Mouse (Mus musculus): ENCODE data around the gene Cdhr1. TPM values are rescaled to one million over a fixed set of nuclear protein-coding genes. Genes with fewer than 3 reads are reported as not detected.
A peak's percentile ranks its signal among the peaks of the same experiment; 100 is the strongest.
"Not testable (repeated sequence)": the region's sequence is repeated elsewhere in the genome, so short reads cannot be mapped to it uniquely, and the experiment has no call there.

Cdhr1 gene
- polyA plus RNA-seq (2016; fragmentation: Nextera tagmentation; extraction: Ambion mirVana) = 2.3 and 2.9 TPM in 2 replicates

DNA sequence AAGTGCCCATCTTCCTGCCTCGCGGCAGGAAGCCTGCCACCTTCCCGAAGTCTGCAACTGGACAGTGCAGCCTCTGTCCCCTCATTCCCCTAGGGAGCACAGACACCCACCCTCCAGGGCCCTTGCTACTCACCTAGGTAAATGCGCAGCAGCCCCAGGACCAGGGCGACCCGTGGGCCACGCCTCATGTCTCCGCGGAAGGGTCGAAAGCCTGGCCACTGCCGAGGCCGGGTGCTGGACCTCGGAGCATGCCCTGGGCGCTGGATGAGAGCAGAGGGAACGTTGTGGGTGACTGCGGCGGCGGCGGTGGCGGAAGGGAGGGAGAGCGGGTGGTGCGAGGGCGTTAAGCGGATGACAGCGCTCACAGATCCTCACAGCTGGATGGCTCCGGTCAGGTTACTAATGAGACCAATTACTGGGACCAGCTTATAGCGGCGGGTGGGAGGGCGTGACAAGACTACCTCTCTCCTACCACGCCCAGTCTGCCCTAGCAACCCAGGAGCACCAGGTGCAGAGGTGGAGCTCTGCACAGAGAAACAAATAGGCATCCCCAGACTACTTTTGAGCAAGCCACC, at the start of gene Cdhr1:
Gene Cdhr1 (minus strand): TSS at position 392 of the 575 bp plus-strand sequence.
- Histone ChIP-seq H3K27ac (no peak within 1 kb of the TSS), H3K9me3 (no peaks in the 10 kb centered on the region), H3K4me2 (replicated peaks) (peak within 1 kb of the TSS; percentile 55), H3K9ac (peak within 1 kb of the TSS; percentile 45; the same call in 1 of the 2 replicates), H3K4me1 (peaks cover 9% of the 10 kb centered on the region; the same call in 1 of the 2 replicates), H3K27me3 (peaks cover 30% of the 10 kb centered on the region), H3K36me3 (no peaks in the 10 kb centered on the region), H3K4me3 (peak within 1 kb of the TSS; percentile 30)
- under 1% methylated on average over 29 of the region's 30 CpGs for WGBS
- ATAC-seq (ENCODE audit: insufficient number of reproducible peaks, insufficient read depth, low FRiP score, low TSS enrichment) = peak; percentile 70

GRCm38 (mm10) chr14:37139051-37139710, 41.0 kb upstream of the Cdhr1 start:
- Histone ChIP-seq H3K4me3 (no peak overlapping the region), H3K9me3 (no peaks in the 10 kb centered on the region), H3K4me2 (replicated peaks) (no peak overlapping the region), H3K9ac (no peak overlapping the region), H3K4me1 (0 out of 2 replicates have a peak, but pooled peaks cover 1% of the 10 kb centered on the region), H3K27me3 (no peaks in the 10 kb centered on the region), H3K36me3 (no peaks in the 10 kb centered on the region), H3K27ac (no peak overlapping the region)
- 67% methylated on average over 8 of the region's 8 CpGs for WGBS
- ATAC-seq (ENCODE audit: insufficient number of reproducible peaks, insufficient read depth, low FRiP score, low TSS enrichment) = no peak

GRCm38 (mm10) chr14:37137596-37137995, 39.4 kb upstream of the Cdhr1 start:
- 83% methylated on average over 3 of the region's 3 CpGs for WGBS
- H3K27ac ChIP-seq; H3K9ac ChIP-seq; ATAC-seq (ENCODE audit: insufficient number of reproducible peaks, insufficient read depth, low FRiP score, low TSS enrichment); H3K9me3 ChIP-seq; H3K4me3 ChIP-seq; H3K36me3 ChIP-seq; H3K4me1 ChIP-seq; H3K27me3 ChIP-seq; H3K4me2 ChIP-seq (replicated peaks): not testable (repeated sequence)

GRCm38 (mm10) chr14:37136110-37136509, 38.0 kb upstream of the Cdhr1 start:
- no peak overlapping the region for H3K9ac ChIP-seq
- WGBS = 75% methylated on average over 4 of the region's 4 CpGs
- ATAC-seq (ENCODE audit: insufficient number of reproducible peaks, insufficient read depth, low FRiP score, low TSS enrichment) = no peak

DNA sequence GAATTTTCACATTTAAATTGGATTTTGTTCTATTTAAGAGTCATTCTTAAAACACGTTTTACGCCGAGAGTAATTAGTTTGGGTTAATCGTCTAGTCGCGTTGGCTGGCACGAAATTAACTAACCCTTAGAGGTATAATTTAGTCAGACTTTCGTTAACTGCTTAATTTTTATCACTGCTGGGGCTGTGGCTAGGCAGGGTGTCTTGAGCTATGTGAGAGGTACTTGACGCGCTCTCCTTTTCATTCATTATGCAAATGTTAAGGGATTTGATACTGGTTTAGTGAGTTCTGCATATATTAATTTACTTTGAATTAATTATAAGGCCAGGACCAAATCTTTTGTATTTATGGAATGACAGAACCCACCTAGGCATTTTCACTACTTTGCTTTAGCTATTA, 37.5 kb upstream of the Cdhr1 start:
- H3K4me1 ChIP-seq = 0 out of 2 replicates have a peak, but pooled peaks cover 3% of the 10 kb centered on the region
- H3K9me3 ChIP-seq = no peaks in the 10 kb centered on the region
- WGBS = 3% methylated on average over 10 of the region's 10 CpGs
- H3K4me3 ChIP-seq = peak overlapping the region; percentile 94
- H3K4me2 ChIP-seq (replicated peaks) = peak overlapping the region; percentile 59
- H3K27ac ChIP-seq = no peak overlapping the region
- peak overlapping the region; percentile 40; the same call in 1 of the 2 replicates for H3K9ac ChIP-seq
- peaks cover 8% of the 10 kb centered on the region for H3K36me3 ChIP-seq
- no peak for ATAC-seq (ENCODE audit: insufficient number of reproducible peaks, insufficient read depth, low FRiP score, low TSS enrichment)
- H3K27me3 ChIP-seq = no peaks in the 10 kb centered on the region

More at GRCm38 (mm10) chr14:37136110-37136509, 38.0 kb upstream of the Cdhr1 start:
- Histone ChIP-seq H3K4me1 (0 out of 2 replicates have a peak, but pooled peaks cover 3% of the 10 kb centered on the region), H3K36me3 (peaks cover 5% of the 10 kb centered on the region), H3K27ac (no peak overlapping the region), H3K4me2 (replicated peaks) (no peak overlapping the region), H3K9me3 (no peaks in the 10 kb centered on the region), H3K27me3 (no peaks in the 10 kb centered on the region), H3K4me3 (no peak overlapping the region)

DNA sequence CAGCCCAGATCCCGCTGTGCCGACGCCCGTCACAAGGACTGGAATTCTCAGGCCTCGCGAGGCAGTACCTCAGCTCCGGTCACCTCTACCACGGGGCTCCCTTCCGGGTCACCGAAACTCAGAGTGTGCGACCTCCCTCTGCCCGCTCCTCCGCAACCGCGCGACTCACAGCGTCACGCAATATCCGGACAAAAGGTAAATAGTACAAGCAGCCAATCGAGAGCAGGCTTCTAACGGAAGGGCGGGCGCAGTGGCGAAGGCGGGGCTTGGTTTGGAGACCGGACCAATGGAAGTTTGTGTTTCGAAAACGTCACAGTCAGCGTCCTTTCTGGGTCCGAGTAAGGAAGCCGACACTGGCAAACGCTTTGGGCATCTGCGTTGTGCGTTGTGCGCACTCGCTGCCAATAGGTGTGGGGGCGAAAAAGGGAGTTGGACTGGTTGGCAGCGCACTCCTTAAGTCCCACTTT, 37.0 kb upstream of the Cdhr1 start, which contains the start of gene Ghitm:
Gene Ghitm (minus strand): TSS at position 146 of the 467 bp plus-strand sequence.
- H3K4me1 ChIP-seq = 0 out of 2 replicates have a peak, but pooled peaks cover 3% of the 10 kb centered on the region
- H3K36me3 ChIP-seq = peaks cover 13% of the 10 kb centered on the region
- H3K4me3 ChIP-seq = peak within 1 kb of the TSS; percentile 94
- H3K27ac ChIP-seq = peak within 1 kb of the TSS; percentile 47; the same call in 1 of the 2 replicates
- peak within 1 kb of the TSS; percentile 84 for H3K9ac ChIP-seq
- under 1% methylated on average over 38 of the region's 38 CpGs for WGBS
- no peaks in the 10 kb centered on the region for H3K9me3 ChIP-seq
- ATAC-seq (ENCODE audit: insufficient number of reproducible peaks, insufficient read depth, low FRiP score, low TSS enrichment) = peak; percentile 99
- no peaks in the 10 kb centered on the region for H3K27me3 ChIP-seq
- peak within 1 kb of the TSS; percentile 59 for H3K4me2 ChIP-seq (replicated peaks)

DNA sequence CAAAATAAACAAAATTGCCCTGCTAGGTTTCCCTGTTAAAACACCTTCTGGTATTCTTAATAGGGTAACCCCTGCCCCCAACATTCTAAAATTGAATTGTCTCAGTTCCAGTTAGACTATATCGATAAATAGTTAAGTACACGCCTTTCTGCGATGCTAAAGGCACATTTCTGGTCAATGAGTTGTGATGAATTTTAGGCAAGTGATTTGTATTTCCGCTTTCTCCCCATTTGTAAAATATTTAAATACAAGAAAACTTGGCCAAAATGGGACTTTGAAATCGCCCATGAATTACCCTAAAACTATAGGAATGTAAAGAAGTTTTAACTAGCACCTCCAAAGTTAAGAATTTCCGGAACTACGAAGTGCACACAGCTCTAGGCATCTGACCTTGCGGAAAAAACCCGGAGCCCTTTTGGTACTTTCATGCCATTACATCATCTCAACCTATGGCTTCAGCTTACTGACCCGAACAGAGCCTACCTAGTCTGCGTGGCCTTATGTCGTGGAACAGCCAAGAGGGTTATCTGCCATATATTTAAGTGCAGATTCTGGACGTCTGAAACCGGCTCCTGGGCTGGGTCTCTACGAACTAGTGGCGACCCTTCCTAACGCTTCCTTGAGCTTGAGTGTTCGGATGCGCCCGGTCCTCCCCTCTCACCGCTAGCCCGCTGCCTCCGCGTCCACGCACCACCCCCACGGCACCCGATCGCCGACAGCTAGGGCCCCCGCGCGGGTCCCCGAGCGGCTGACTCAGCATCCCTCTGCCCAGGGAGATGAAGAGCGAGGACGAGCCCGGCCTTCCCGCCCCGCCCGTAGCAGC, 36.4 kb upstream of the Cdhr1 start:
- Histone ChIP-seq H3K27ac (peak overlapping the region; percentile 47; the same call in 1 of the 2 replicates), H3K4me2 (replicated peaks) (peak overlapping the region; percentile 54), H3K9ac (peak overlapping the region; percentile 84), H3K27me3 (no peaks in the 10 kb centered on the region), H3K36me3 (peaks cover 16% of the 10 kb centered on the region), H3K4me3 (peak overlapping the region; percentile 94), H3K4me1 (0 out of 2 replicates have a peak, but pooled peaks cover 3% of the 10 kb centered on the region), H3K9me3 (no peaks in the 10 kb centered on the region)
- 2% methylated on average over 40 of the region's 40 CpGs for WGBS
- peak; percentile 42 for ATAC-seq (ENCODE audit: insufficient number of reproducible peaks, insufficient read depth, low FRiP score, low TSS enrichment)

GRCm38 (mm10) chr14:37127652-37128051, 29.5 kb upstream of the Cdhr1 start:
- ATAC-seq (ENCODE audit: insufficient number of reproducible peaks, insufficient read depth, low FRiP score, low TSS enrichment) = no peak
- no peak overlapping the region for H3K9ac ChIP-seq
- no peak overlapping the region for H3K4me2 ChIP-seq (replicated peaks)
- H3K36me3 ChIP-seq = peaks cover 56% of the 10 kb centered on the region
- 52% methylated on average over 4 of the region's 4 CpGs for WGBS
- no peaks in the 10 kb centered on the region for H3K4me1 ChIP-seq
- H3K9me3 ChIP-seq = no peaks in the 10 kb centered on the region
- no peak overlapping the region for H3K4me3 ChIP-seq
- no peaks in the 10 kb centered on the region for H3K27me3 ChIP-seq
- H3K27ac ChIP-seq = no peak overlapping the region

DNA sequence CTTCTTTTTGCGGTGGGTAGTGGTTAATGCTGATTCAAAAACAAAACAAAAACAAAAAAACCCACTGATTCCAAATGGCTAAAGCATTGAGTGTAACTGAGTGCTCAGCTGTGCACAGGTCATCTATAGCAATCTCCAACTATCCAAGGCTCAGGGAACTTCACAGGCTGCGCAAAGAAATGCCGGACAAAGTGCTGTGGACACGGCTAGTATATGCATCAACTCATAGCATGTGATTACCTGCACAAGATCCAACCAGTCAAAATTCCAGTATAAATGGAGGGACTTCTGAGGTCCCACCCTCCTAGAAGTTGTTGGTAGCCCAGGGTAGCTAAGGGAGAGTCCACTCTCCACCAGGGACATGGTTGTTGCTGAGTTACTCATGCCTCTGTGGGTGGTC, 21.1 kb upstream of the Cdhr1 start:
- no peak for ATAC-seq (ENCODE audit: insufficient number of reproducible peaks, insufficient read depth, low FRiP score, low TSS enrichment)
- Histone ChIP-seq H3K9ac (no peak overlapping the region), H3K36me3 (peaks cover 17% of the 10 kb centered on the region), H3K4me2 (replicated peaks) (no peak overlapping the region), H3K27ac (no peak overlapping the region), H3K9me3 (no peaks in the 10 kb centered on the region), H3K27me3 (no peaks in the 10 kb centered on the region), H3K4me1 (no peaks in the 10 kb centered on the region), H3K4me3 (no peak overlapping the region)
- 95% methylated on average over 4 of the region's 4 CpGs for WGBS

GRCm38 (mm10) chr14:37113922-37114321, 15.8 kb upstream of the Cdhr1 start, which contains the start of gene 2610528A11Rik:
Gene 2610528A11Rik (minus strand): TSS chr14:37114022.
- no peak for ATAC-seq (ENCODE audit: insufficient number of reproducible peaks, insufficient read depth, low FRiP score, low TSS enrichment)
- 77% methylated on average over 3 of the region's 3 CpGs for WGBS
- H3K4me3 ChIP-seq = no peak within 1 kb of the TSS

GRCm38 (mm10) chr14:37112931-37113330, 14.8 kb upstream of the Cdhr1 start:
- Histone ChIP-seq H3K4me3 (no peak overlapping the region), H3K27me3 (no peaks in the 10 kb centered on the region), H3K36me3 (no peaks in the 10 kb centered on the region), H3K9me3 (no peaks in the 10 kb centered on the region), H3K4me1 (no peaks in the 10 kb centered on the region), H3K9ac (no peak overlapping the region), H3K27ac (no peak overlapping the region), H3K4me2 (replicated peaks) (no peak overlapping the region)
- WGBS = 87% methylated on average over 7 of the region's 7 CpGs
- ATAC-seq (ENCODE audit: insufficient number of reproducible peaks, insufficient read depth, low FRiP score, low TSS enrichment) = no peak

More at GRCm38 (mm10) chr14:37113922-37114321, 15.8 kb upstream of the Cdhr1 start, which contains the start of gene 2610528A11Rik:
- Histone ChIP-seq H3K27ac (no peak within 1 kb of the TSS), H3K36me3 (no peaks in the 10 kb centered on the region), H3K9ac (no peak within 1 kb of the TSS), H3K4me1 (no peaks in the 10 kb centered on the region), H3K9me3 (no peaks in the 10 kb centered on the region), H3K27me3 (no peaks in the 10 kb centered on the region), H3K4me2 (replicated peaks) (no peak within 1 kb of the TSS)

Measured in embryonic facial prominence, embryonic 12.5 days (tissue).